Mouse (Mus musculus) testis, adult 2 months (tissue): ENCODE results near the gene Hdac11. TPM values are rescaled to one million over a fixed set of nuclear protein-coding genes. Genes with fewer than 3 reads are reported as not detected.

Experiments
- H3K27ac ChIP-seq: fragments of 200-500 bp; 2 replicates; pipeline ENCODE4 v1.5.1; 2012; ENCODE audit warnings: low read depth, low read length; ENCODE audit not compliant: control insufficient read depth, insufficient read depth
- H3K27me3 ChIP-seq: fragments of 200-500 bp; 2 replicates; pipeline ENCODE4 v1.6.1; 2012; ENCODE audit warnings: mild to moderate bottlenecking, low read length, moderate library complexity; ENCODE audit not compliant: control insufficient read depth, insufficient read depth
- H3K36me3 ChIP-seq: fragments of 200-500 bp; 2 replicates; pipeline ENCODE4 v1.6.1; 2012; ENCODE audit warnings: mild to moderate bottlenecking, low read length; ENCODE audit not compliant: control insufficient read depth, insufficient read depth
- H3K4me1 ChIP-seq: fragments of 200-500 bp; 2 replicates; pipeline ENCODE4 v1.6.1; 2012; ENCODE audit warnings: low read length; ENCODE audit not compliant: control insufficient read depth, insufficient read depth
- H3K4me3 ChIP-seq: fragments of 200-500 bp; 2 replicates; pipeline ENCODE4 v1.5.1; 2012; ENCODE audit warnings: low read depth, mild to moderate bottlenecking, low read length, moderate library complexity, mixed read lengths; ENCODE audit not compliant: control insufficient read depth
- CTCF ChIP-seq: fragments of 200-500 bp; IDR thresholded peaks from 2 replicates; pipeline ENCODE4 v1.5.1; 2012; ENCODE audit warnings: low read depth, mild to moderate bottlenecking, inconsistent platforms, low read length, moderate library complexity; ENCODE audit not compliant: control insufficient read depth, insufficient read depth, insufficient replicate concordance
- POLR2A ChIP-seq: fragments of 200-500 bp; IDR thresholded peaks from 2 replicates; pipeline ENCODE4 v1.6.1; 2012; ENCODE audit warnings: low read depth, mild to moderate bottlenecking, inconsistent platforms, low read length, moderate library complexity; ENCODE audit not compliant: control insufficient read depth
- polyA plus RNA-seq: library from polyadenylated mRNA; depleted of rRNA; stranded (reverse); fragments of >200 nt; gene quantifications from 2 replicates; pipeline ENCODE4 v1.2.3, GENCODE M21; 2012; rRNA removed

Hdac11 gene
- 146 and 168 TPM in 2 replicates for polyA plus RNA-seq

GRCm38 (mm10) chr6:91156554-91157236, at the start of gene Hdac11:
Hdac11 (plus strand) TSS chr6:91156665.
- H3K4me1 ChIP-seq, result peaks cover 18% of the 10 kb centered on the region
- peak within 1 kb of the TSS; percentile 33; the same call in 1 of the 2 replicates for H3K27ac ChIP-seq
- peak within 1 kb of the TSS; percentile 93 for H3K4me3 ChIP-seq
- no peaks in the 10 kb centered on the region for H3K27me3 ChIP-seq
- TF ChIP-seq POLR2A (peak; percentile 86; the same call in 1 of the 2 replicates), CTCF (no peak)
- no peaks in the 10 kb centered on the region for H3K36me3 ChIP-seq

DNA sequence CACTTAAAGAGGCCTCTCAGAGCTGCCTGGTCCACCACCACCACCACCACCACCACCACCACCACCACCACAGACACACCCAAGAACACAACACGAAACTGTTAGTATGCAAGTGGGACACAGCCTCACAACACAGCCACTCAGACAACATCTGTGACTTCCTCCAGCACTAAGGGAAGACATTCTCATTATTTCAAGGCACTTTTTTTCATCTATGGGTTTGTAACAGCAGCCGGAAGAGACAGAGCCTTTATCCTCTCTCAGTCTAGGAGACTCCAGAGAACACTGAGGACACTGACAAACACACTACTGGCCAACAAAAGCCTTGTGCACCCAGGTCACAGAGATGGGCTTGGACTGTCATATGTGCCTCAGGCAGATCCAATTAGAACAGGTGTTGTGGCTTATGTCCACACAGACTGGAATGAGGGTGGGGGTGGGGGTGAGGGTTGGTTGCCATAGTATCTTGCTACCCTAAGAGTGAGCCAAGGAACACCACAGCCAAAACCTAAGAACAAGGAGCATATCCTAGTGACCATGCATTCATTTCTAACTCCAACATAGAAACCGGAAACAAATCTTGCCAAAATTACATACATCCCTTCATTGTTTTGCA, 48.1 kb upstream of the Hdac11 start:
- TF ChIP-seq CTCF (no peak), POLR2A (no peak)
- Histone ChIP-seq H3K27ac (no peak overlapping the region), H3K36me3 (no peaks in the 10 kb centered on the region), H3K4me1 (no peaks in the 10 kb centered on the region), H3K4me3 (no peak overlapping the region), H3K27me3 (no peaks in the 10 kb centered on the region)

DNA sequence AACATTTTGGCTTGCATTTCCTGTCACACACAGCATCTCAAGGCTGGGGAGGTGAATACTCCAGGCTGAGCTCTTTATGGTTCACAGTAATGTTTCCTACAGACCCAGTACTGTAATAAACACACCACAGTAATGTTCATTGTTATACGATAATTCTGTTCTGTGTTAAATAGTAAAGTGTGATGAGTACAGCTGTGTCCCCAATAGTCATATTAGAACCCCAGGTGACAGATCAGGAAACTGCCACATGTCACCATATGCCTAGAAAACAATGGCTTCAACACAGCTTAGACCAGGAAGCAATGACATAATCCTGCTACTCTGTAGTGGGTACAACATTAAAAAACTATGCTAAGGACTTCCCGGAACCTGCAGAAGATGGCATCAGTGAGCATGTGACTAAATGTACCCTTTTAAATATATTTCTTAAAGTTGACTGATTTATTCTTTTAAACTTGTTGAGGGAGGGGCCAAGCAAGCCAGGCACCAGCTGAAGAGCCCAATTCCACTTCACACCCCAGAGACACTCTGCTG, 47.5 kb upstream of the Hdac11 start:
- Histone ChIP-seq H3K27me3 (no peaks in the 10 kb centered on the region), H3K36me3 (no peaks in the 10 kb centered on the region), H3K4me1 (no peaks in the 10 kb centered on the region), H3K4me3 (no peak overlapping the region), H3K27ac (no peak overlapping the region)
- TF ChIP-seq POLR2A (no peak), CTCF (no peak)

DNA sequence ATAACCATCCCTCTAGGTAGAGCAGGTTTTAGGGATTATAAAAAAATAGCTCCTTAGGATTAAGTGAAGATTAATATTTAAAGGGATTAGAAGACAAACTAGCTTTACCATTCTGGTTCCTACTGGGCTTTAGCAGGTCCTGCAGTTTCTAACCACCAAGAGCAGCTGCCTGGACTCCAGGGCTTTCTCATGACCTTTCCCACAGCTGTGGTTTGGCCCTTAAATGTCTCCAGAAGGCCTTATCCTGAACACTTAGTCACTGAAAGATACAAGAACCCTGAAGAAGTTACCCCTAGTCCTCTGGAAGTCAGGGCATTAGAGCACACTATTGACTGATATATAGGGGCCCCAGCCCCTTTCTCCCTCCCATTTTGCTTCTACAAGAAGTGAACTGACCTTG, 47.0 kb upstream of the Hdac11 start:
- Histone ChIP-seq H3K4me1 (no peaks in the 10 kb centered on the region), H3K27me3 (no peaks in the 10 kb centered on the region)
- TF ChIP-seq POLR2A (no peak), CTCF (no peak)

GRCm38 (mm10) chr6:91110323-91111020, 46.0 kb upstream of the Hdac11 start:
- H3K4me1 ChIP-seq, result no peaks in the 10 kb centered on the region
- H3K27me3 ChIP-seq, result no peaks in the 10 kb centered on the region
- TF ChIP-seq CTCF (no peak), POLR2A (no peak)
- no peak overlapping the region for H3K4me3 ChIP-seq
- H3K36me3 ChIP-seq, result no peaks in the 10 kb centered on the region
- no peak overlapping the region for H3K27ac ChIP-seq

More for the DNA sequence above, 47.0 kb upstream of the Hdac11 start:
- Histone ChIP-seq H3K4me3 (no peak overlapping the region), H3K27ac (no peak overlapping the region), H3K36me3 (no peaks in the 10 kb centered on the region)

GRCm38 (mm10) chr6:91111141-91111953, 45.1 kb upstream of the Hdac11 start:
- Histone ChIP-seq H3K4me3 (no peak overlapping the region), H3K27ac (no peak overlapping the region), H3K36me3 (no peaks in the 10 kb centered on the region), H3K4me1 (peaks cover 5% of the 10 kb centered on the region), H3K27me3 (no peaks in the 10 kb centered on the region)
- TF ChIP-seq CTCF, result no peak

DNA sequence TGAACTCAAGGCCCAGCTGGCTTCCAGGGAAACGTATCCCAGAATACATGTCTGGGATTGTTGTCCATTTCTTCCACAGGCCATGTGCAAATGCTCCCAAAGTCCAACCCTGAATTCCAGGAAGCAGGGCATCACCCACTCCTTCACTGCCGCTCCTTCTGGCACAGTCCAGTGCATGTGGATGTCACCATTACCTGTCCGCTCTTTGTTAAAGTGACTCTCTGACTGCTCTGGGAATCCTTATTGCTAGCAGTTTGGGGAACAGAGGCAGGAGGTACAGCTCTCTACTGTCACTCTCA, 44.6 kb upstream of the Hdac11 start:
- Histone ChIP-seq H3K27me3 (no peaks in the 10 kb centered on the region), H3K36me3 (no peaks in the 10 kb centered on the region), H3K4me3 (no peak overlapping the region), H3K27ac (no peak overlapping the region), H3K4me1 (peaks cover 5% of the 10 kb centered on the region)
- TF ChIP-seq POLR2A (no peak), CTCF (no peak)
